Mouse (Mus musculus) heart, adult 2 months (tissue): ENCODE measurements around the gene Dmxl2. TPM values are rescaled to one million over a fixed set of nuclear protein-coding genes. Genes with fewer than 3 reads are reported as not detected.

Experiments used
- DNase-seq, 2 experiments: peaks; one replicate each; pipeline ENCODE4 v3.0.0; 2021
- H3K27ac ChIP-seq: fragments of 200-600 bp; 2 replicates; pipeline ENCODE4 v1.8.1; 2022
- H3K27me3 ChIP-seq: fragments of 200-500 bp; 2 replicates; pipeline ENCODE4 v1.6.1; 2012; ENCODE audit warnings: mild to moderate bottlenecking, low read length, inconsistent platforms, mixed read lengths; ENCODE audit not compliant: control insufficient read depth, insufficient read depth
- H3K36me3 ChIP-seq: fragments of 200-500 bp; 2 replicates; pipeline ENCODE4 v1.6.1; 2012; ENCODE audit warnings: low read length, inconsistent platforms; ENCODE audit not compliant: control insufficient read depth, insufficient read depth
- H3K4me1 ChIP-seq: fragments of 200-500 bp; 2 replicates; pipeline ENCODE4 v1.6.1; 2011; ENCODE audit warnings: low read length; ENCODE audit not compliant: control insufficient read depth, insufficient read depth
- H3K4me3 ChIP-seq: fragments of 200-600 bp; 2 replicates; pipeline ENCODE4 v1.8.1; 2022
- H3K79me2 ChIP-seq: fragments of 200-500 bp; replicated peaks from 2 replicates; pipeline ENCODE4 v1.6.1; 2012; ENCODE audit warnings: mild to moderate bottlenecking, inconsistent platforms, low read length, moderate library complexity, mixed read lengths; ENCODE audit not compliant: control insufficient read depth, insufficient read depth
- H3K9ac ChIP-seq: fragments of 200-500 bp; 2 replicates; pipeline ENCODE4 v1.6.1; 2012; ENCODE audit warnings: low read depth, mild to moderate bottlenecking, control low read depth, inconsistent platforms, low read length, mixed read lengths
- CTCF ChIP-seq: fragments of 200-600 bp; IDR thresholded peaks from 2 replicates; pipeline ENCODE4 v1.8.1; 2022; ENCODE audit warnings: antibody characterized with exemption, mild to moderate bottlenecking, moderate library complexity
- EP300 ChIP-seq: fragments of 200-500 bp; IDR thresholded peaks from 2 replicates; pipeline ENCODE4 v1.6.1; 2011; ENCODE audit warnings: low read depth, low read length, control low read depth; ENCODE audit not compliant: insufficient read depth
- POLR2A ChIP-seq: fragments of 200-500 bp; IDR thresholded peaks from 2 replicates; pipeline ENCODE4 v1.6.1; 2011; ENCODE audit warnings: mild to moderate bottlenecking, low read depth, low read length, control low read depth; ENCODE audit not compliant: insufficient read depth
- WGBS: fragments of 180-500 bp; shearing (Covaris S2); methylation state at CpG from one replicate; pipeline ENCODE4 v1.1.7; 2018; 5-methylcytosine and 5-hydroxymethylcytosine counted together
- intact Hi-C: fragments of 180-260 bp; cut with DNase I; formaldehyde crosslinking; loops from one replicate; pipeline ENCODE4 v1.15.1; 2025
- polyA plus RNA-seq: library from polyadenylated mRNA; depleted of rRNA; stranded (reverse); fragments of >200 nt; gene quantifications from 2 replicates; pipeline ENCODE4 v1.2.3, GENCODE M21; 2012
- total RNA-seq, 2 experiments: library from RNA; stranded (reverse); gene quantifications; 2 replicates each; pipeline ENCODE4 v1.2.3; 2021

The Dmxl2 gene
- total and polyA plus RNA-seq, 3 experiments, result 6.7 to 27.6 (median 20.6) TPM

DNA sequence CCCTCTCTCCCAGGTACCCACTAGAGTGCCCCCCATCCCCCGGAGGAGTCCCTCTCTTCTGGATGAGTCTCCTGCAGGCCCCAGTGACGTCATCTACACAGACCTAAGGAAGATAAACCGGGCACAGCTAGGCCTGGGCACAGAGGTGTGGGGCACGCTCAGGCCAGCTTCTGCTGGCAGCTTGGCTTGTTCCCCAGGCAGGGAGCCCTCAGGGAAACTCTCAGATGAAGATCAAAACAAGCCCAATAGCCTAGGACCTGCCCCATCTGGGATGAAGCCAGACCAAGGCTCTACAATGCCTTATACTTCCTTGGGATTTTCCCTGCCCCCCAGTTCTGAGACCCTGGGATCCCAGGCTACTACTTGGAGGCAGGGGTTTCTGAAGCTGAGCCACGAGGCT is 39.4 kb upstream of the Dmxl2 start:
- no peak for DNase-seq
- Histone ChIP-seq H3K79me2 (no peaks in the 10 kb centered on the region), H3K4me3 (no peak overlapping the region), H3K9ac (no peak overlapping the region), H3K4me1 (no peaks in the 10 kb centered on the region), H3K27me3 (no peaks in the 10 kb centered on the region), H3K36me3 (no peaks in the 10 kb centered on the region), H3K27ac (no peak overlapping the region)
- WGBS, result 48% methylated on average over 5 of the region's 5 CpGs
- intact Hi-C loops, result no loop called here
- TF ChIP-seq POLR2A (no peak), EP300 (no peak), CTCF (no peak)

DNA sequence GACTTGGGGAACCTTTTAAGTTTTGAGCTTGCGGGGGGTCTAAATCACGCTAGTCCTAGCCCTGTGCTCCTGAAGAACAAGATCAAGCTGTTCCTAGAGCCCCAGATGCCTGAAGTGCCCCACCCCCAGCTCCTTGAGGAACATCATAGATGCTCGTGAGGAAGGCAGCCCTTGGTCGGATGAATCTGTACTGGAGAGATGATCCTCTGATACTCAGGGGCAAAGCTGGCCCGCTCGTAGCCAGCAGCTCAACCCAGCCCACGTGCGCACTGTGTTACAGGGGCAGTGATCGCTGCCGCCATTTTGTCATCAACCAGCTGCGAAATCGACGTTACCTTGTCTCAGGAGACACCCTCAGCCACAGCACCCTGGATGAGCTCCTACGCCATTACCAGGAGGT is 37.3 kb upstream of the Dmxl2 start, which contains the start of gene Sh2d7:
Gene Sh2d7 (plus strand): TSS at position 301 of the 400 bp plus-strand sequence.
- no peak for DNase-seq
- intact Hi-C loops, result no loop called here
- Histone ChIP-seq H3K27me3 (no peaks in the 10 kb centered on the region), H3K4me1 (no peaks in the 10 kb centered on the region), H3K27ac (no peak within 1 kb of the TSS), H3K36me3 (no peaks in the 10 kb centered on the region), H3K79me2 (no peaks in the 10 kb centered on the region), H3K9ac (no peak within 1 kb of the TSS), H3K4me3 (no peak within 1 kb of the TSS)
- TF ChIP-seq EP300, result no peak
- no peak for TF ChIP-seq CTCF
- TF ChIP-seq POLR2A, result no peak
- 92% methylated on average over 14 of the region's 14 CpGs for WGBS

DNA sequence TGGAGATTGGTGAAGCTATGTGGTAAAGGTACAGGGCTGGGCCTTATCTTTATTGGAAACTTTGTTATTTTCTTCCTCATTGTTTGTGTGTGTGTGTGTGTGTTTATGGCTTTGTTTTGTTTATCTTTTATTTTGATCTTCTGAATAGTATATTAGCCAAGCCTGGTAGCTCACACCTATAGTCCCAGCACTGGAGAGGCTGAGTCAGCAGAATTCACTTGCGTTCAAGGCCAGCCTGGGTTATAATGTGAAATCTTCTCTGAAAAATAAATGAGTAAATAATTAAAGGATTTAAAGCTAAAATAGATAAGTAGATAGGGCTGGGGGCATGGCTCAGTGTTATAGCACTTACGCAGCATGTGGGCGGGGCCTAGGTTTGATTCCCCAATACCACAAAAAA is 36.8 kb upstream of the Dmxl2 start:
- no peaks in the 10 kb centered on the region for H3K27me3 ChIP-seq
- no peaks in the 10 kb centered on the region for H3K36me3 ChIP-seq
- no peak overlapping the region for H3K4me3 ChIP-seq
- no peak for DNase-seq
- no peaks in the 10 kb centered on the region for H3K4me1 ChIP-seq
- 98% methylated on average over 3 of the region's 3 CpGs for WGBS
- no peak overlapping the region for H3K27ac ChIP-seq
- no peak overlapping the region for H3K9ac ChIP-seq
- no peaks in the 10 kb centered on the region for H3K79me2 ChIP-seq
- intact Hi-C loops, result no loop called here
- TF ChIP-seq CTCF, result no peak
- no peak for TF ChIP-seq POLR2A
- TF ChIP-seq EP300, result no peak

DNA sequence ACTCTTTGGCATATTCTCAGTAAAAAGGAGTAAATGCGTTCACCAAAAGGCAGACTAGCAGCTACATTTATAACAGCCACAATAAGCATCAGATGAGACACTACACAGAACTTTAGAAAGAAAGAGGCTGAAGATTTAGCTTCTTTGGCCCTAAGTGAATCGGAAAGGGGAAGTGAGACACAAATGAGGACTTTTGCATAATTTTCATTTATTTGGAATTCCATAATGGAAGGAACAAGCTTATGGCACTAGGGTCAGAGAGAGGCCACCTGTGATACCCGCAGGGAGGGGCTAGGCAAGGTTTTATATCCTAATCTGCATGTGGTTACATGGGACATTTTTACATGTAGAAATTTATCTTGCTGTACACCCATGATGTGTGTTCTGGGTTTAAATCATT is 36.1 kb upstream of the Dmxl2 start:
- Histone ChIP-seq H3K4me3 (no peak overlapping the region), H3K27me3 (no peaks in the 10 kb centered on the region), H3K27ac (no peak overlapping the region), H3K36me3 (no peaks in the 10 kb centered on the region), H3K9ac (no peak overlapping the region), H3K4me1 (no peaks in the 10 kb centered on the region), H3K79me2 (no peaks in the 10 kb centered on the region)
- DNase-seq, result no peak
- WGBS, result 80% methylated on average over 3 of the region's 3 CpGs
- TF ChIP-seq CTCF (no peak), POLR2A (no peak), EP300 (no peak)
- intact Hi-C loops, result no loop called here

DNA sequence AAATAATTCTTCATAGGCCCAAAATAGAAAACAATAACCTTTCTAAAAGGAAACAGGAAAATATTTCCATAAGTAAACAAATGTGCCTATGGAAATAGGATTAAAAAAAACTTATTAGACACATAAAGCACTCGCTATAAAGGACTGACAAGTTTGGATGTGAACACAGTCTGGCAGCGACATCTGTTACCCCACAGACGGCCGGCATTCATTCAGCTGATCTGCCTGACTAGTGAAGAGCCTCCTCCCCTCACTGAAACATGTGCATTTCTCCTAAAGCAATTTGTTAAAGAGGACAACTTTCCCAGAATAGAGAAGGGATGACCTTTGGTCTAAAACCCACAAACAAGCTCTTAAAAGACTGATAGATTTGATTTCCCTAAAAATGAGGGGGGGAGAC is 35.6 kb upstream of the Dmxl2 start:
- DNase-seq, result no peak
- WGBS, result 63% methylated on average over 4 of the region's 4 CpGs
- no peaks in the 10 kb centered on the region for H3K36me3 ChIP-seq
- no peak overlapping the region for H3K27ac ChIP-seq
- H3K27me3 ChIP-seq, result no peaks in the 10 kb centered on the region
- H3K4me1 ChIP-seq, result no peaks in the 10 kb centered on the region
- TF ChIP-seq CTCF, result no peak
- TF ChIP-seq POLR2A, result no peak
- no peak for TF ChIP-seq EP300
- H3K4me3 ChIP-seq, result no peak overlapping the region
- H3K9ac ChIP-seq, result no peak overlapping the region
- H3K79me2 ChIP-seq, result no peaks in the 10 kb centered on the region
- intact Hi-C loops, result no loop called here

DNA sequence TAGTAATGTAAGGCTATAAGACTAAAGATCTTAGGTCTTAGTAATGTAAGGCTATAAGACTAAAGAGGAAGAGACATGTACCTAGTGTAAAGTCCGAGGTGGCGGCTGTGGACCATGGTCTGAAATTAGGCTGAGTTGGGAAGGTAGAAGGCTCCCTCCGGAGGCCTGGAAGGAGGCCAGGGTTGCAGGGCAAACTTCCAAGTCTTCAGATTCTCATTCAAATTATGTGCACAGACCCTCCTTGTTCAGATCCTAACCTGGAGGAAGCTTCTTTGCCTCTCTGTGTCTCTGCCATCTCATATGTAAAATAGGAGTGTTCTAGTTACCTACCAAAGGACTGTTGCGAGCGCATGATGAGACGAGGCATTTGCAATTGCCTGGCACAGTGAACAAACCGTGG is 34.8 kb upstream of the Dmxl2 start:
- no peaks in the 10 kb centered on the region for H3K4me1 ChIP-seq
- H3K27me3 ChIP-seq, result no peaks in the 10 kb centered on the region
- no peak overlapping the region for H3K9ac ChIP-seq
- WGBS, result 72% methylated on average over 7 of the region's 7 CpGs
- DNase-seq, result no peak
- TF ChIP-seq EP300 (no peak), CTCF (no peak), POLR2A (no peak)
- H3K36me3 ChIP-seq, result no peaks in the 10 kb centered on the region
- H3K79me2 ChIP-seq, result no peaks in the 10 kb centered on the region
- H3K4me3 ChIP-seq, result no peak overlapping the region
- no peak overlapping the region for H3K27ac ChIP-seq
- intact Hi-C loops, result no loop called here
